Mouse (Mus musculus): ENCODE measurements around the gene Palm3.

Gene Palm3

DNA sequence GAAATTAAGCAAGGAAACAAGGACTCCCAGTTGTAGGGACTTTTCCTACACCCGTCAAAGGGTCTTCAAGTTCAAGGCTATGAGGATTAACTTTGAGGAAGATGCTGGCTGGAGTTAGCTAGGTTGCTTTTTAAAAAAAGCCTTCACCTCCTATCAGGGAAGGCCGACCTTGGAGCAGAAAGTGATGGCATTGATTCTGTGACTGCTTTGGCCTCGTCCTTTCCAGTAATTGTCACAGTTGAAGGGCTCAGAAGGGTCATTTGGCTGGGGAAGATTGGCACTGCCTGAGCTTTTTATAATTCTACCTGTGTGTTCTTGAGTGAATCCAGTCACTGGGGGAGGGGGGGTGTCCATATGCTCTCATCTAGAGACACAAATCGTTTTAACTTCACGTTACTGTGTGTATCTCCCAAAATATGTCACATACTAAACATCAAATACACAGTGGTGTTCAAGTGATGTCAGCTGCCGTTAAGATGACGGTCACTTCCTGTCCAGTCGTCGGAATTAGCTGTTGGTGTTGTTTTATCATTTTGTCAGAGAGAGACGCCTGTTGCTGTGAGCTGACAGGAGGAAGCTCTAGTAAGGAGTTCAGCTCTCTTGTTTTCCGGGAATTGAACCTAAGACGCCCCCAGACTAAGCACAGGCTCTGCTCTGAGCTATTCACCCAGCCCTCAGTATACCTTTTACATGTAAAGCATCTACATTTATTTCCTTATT is 47.2 kb downstream of the Palm3 start:
- no peak for DNase-seq

DNA sequence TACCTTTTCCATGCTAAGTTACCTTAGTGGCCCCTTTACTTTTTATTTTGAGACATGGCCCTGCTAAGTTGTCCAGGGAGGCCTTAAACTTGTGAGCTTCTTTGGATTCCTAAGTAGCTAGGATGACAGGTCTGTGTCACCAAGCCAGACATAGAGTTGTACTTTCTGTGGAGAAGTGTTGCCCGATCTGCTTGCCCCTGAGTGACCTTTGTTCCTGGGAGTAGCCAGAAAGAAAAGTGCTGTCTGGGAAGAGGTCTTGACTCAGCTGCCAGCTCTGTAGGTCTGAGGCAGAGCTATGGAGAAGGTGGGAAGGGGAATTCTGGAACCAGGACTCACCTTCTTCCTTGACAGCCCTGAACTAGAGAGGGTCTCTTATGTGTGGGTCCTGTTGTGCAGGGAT is 47.9 kb downstream of the Palm3 start:
- DNase-seq: no peak

DNA sequence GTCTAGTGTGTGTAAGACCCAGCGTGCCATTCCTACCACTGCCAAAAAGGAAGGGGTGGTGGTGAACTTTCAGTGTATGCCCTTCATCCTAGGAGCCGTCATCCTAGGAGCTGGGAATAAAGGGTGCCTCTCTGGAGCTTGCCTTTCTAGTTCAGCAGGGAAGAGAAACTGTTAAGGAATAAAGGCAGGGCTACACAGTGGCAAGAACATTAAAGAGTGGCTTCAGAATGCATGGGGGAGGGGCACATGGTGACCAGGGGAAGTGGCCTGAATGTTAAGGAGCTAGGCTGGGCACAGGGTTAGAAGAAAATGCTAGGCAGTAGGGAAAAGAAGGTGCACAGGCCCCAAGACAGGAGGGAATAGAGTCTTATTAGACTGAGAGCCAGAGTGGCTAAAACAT is 48.5 kb downstream of the Palm3 start:
- no peak for DNase-seq

DNA sequence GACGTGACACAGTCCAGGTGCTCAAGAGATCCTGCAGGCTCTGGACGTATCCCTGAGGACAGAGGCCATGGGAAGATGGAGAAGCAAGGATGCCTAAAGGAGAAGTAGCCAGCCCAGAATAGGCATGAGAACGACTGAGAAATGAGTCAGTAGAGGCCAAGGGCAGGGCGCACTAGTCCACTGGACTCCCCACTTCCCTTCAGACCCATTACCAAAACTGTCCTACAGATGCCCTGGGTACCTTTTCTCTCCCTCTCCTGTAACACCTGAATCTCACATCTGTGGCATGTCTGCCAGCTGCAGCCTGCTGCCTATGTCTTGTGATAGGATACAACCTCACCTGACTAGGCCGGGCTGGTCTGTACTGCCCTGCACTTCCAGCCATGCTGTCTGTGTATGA is 49.0 kb downstream of the Palm3 start:
- DNase-seq: no peak

DNA sequence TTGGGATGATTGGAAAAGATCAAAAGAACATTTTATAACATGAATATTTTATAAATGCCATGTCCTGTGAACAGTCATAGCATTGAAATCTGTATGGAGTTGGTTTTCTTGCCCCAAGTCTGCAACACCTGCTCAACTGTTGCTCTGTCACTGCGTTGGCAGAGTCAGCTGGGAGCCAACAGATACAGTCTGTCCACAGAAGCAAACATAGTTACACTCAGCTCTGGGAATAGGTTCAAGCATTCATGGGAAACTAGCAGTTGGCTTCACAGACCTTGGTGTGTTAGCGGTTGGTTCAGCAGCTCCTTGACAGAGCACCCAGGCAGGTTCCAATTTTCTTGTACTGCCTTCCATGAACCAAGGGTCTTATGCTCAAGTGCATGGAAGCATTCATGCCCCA is 49.4 kb downstream of the Palm3 start:
- no peak for DNase-seq

DNA sequence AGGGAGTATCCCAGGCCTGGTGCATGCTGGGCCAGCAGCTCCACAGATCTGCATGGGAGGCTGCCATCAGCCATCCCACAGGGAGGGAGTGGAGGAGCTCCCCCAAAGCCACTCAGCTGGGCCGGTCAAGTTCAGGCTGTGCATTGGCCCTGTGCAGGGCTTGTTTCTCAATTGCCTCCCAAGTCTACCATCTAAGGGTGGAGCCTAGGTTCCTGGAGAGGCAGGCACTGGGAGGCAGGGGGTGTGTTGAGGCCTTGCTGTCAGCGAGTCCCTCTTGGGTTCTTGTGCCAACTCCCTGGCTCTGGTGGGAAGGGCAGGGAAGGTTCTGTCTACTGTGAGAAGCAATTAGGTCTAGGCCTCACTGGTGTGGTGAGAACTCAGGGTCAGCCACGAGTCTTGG is 50.6 kb downstream of the Palm3 start:
- DNase-seq: no peak

DNA sequence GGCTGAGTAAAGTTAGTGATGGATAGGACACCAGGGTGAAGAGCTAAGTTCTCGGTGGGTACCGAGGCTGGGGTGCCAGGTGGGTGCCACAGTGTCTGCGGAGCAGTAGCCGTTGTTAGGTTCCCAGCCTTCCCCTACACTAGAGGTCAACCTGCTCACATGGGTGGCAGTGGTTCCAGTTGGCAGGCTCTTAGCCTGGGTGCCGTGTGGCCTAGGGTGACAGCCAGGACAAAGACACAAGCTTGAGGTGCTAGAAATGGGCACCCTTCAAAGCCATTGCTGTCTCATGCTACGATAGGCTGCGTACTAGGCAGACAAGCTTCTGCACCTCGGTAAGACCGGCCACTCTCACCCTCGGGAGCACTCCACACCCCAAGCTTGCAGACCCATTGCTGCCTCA is 51.0 kb downstream of the Palm3 start:
- no peak for DNase-seq

DNA sequence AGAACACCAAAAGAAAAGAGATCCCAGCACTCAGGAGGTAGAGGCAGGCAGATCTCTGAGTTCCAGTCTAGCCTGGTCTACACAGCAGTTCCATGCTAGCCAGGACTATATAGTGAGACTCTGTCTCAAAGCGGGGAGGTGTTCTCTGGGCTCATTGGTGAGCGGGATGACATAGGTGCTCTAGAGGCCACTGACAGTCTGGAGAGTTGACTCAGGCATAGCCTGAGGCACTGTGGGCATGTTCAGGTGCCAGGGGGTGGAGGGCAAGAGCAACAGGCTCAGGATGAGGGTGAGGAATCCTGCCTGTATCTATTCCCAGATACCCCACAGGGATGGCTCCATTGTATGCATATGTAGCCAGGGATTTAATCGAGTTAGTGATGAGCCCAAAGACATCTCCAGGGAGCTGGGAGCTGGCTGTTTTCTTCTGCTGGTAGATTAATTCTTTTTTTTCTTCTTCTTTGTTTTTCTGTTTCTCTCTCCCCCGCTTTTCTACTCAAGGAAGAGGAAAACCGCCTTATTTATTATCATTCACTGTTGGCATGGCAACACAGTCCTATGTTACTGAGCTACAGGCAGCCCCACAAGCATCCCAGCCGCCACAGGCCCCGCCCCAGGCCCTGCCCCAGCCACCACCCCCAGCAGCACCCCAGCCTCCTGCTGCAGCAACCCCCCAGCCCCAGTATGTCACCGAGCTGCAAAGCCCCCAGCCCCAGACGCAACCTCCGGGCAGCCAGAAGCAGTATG is 52.1 kb downstream of the Palm3 start:
- DNase-seq: no peak

DNA sequence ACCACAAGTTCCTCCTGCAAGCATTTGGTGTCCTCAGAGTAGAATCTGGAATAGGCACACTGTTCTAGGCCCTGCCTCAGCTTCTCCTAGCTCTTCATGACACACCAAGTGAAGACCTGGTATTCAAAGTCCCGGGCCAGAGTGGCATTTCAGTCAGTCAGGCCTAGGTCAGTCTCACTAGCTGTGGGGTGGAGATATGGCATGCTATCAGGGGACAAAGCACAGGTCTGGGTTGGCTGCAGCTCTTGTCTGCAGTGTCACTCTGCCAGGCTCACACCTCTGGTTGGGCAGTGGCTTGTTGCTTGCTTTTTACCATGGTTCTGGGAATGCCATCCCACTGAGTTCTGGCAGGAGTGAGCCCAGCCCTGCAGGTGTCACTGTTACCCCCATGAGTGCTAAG is 55.1 kb downstream of the Palm3 start:
- no peak for DNase-seq

DNA sequence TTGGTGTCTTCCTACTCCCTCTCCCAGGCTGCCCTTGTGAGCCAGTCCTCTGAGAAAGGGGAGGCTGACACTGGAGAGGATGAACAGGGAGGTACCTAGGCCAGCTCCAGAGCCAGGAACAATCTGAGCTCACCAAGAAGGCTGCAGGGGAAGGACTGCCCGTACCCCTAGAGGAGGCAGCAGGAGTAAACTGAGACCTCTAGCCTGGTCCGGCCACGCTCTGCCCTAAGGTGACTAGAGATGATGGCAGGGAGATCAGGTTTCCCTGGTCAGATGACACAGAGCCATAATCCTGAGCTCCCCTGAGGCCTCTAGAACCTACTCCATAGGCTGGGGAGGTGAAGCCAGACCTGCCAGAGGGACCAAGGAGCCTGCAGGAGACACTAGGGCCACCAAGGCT is 55.6 kb downstream of the Palm3 start:
- no peak for DNase-seq

DNA sequence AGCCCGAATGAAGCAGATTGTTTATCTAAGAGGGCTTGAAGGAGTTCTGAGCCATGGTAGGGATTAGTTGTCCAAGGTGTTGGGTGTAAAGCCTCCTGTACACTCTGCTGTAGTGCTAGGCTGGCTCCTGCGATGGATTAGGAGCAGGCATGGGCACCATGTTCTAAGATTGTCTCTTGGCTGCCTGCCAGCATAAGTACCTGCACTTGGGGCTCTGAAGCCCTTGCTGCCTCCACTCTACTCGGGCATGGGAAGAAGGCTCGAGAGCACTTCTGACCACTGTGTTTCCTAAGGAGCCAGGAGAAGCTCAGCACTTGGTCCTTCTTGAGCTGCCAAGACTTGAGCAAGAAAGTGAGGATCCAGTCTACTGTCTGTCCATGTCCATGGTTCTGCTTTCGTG is 57.9 kb downstream of the Palm3 start:
- no peak for DNase-seq

Data from thymus, postnatal 25 days (tissue).